Mouse (Mus musculus): ENCODE results near the gene Map4k2.

DNA sequence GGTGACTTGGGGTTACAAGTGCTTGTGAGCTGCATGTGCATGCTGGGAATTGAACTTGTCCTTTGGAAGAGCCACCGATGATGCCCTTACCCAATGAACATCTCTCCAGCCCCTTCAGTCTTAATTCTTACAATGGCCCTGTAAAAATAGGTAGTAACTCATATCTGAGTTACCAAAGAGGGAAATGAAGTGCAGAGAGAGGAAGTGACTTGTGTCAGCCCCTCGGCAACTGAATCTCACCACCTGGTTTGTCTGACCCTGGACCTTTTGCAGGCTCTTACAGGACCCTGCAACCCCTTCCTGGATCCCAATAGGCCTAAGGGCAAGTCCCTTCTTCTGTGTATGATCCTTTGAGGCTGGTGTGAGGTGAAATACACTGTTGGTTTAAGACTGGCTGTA, 11.2 kb downstream of the Map4k2 start:
- TF ChIP-seq POLR2A (IDR thresholded peaks at IDR 0.05; ENCODE audit: borderline replicate concordance, extremely low read depth, insufficient read depth, insufficient read length, poor library complexity, severe bottlenecking) (no peak), CTCF (IDR thresholded peaks at IDR 0.05; ENCODE audit: borderline replicate concordance, extremely low read depth, insufficient read depth, insufficient read length) (no peak)
